Mouse (Mus musculus) lung, postnatal 0 days (tissue): ENCODE results near the gene Cpne4.

ENCODE experiments used
- CTCF ChIP-seq: IDR thresholded peaks from 2 replicates; pipeline ENCODE4 v1.5.1; 2016; ENCODE audit warnings: antibody characterized with exemption, mild to moderate bottlenecking
- EP300 ChIP-seq: IDR thresholded peaks from 2 replicates; pipeline ENCODE4 v1.6.1; 2016; ENCODE audit warnings: antibody characterized with exemption, mild to moderate bottlenecking, control low read depth

DNA sequence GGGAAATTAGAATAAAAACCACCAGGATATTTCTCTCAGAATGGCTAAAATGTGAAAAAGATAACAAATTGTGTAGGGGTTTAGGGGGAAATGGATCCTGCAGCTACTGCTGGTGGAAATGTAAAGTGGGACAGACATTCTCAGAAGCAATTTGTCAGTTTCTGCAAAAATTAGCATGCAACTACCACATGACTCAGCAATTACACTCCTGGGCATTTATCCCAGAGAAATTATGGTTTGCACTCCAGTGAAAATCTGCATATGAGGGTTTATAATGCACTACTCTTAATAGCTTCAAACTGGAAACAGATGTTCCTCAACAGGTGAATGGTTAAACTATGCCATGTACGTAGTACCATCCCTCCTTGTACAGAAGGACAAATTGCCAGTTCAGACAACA, 294.2 kb downstream of the Cpne4 start:
- TF ChIP-seq CTCF (no peak), EP300 (no peak)
